Comparison of ENCODE assay signal across 21 mouse cellular contexts in genomic region chr9:118196661-118197390, GRCm38 (mm10). TPM values are rescaled to one million over a fixed set of nuclear protein-coding genes. Genes with fewer than 3 reads are reported as not detected.
DNase-seq lines count a peak whose midpoint lies in the region.
"Had no signal": no experiment of that assay in that cellular context is flagged by ENCODE, and none has a peak within 500 bp of the region (broad histone marks: within the 10 kb centered on the region; RNA-seq: fewer than 3 reads in every experiment).

No protein-coding gene starts in this region.

- DNase-seq in heart, adult 11 months = peak; percentile 66
- DNase-seq in heart, adult 8-10 months (ENCODE audit: low spot score) = no peak
- peak; percentile 16 for DNase-seq in naive thymus-derived CD4-positive, alpha-beta T cell, adult 2 months (ENCODE audit: low read depth)
- peak; percentile 79 for DNase-seq in thymus, postnatal 0 days (ENCODE audit: low spot score)
- DNase-seq in thymus, postnatal 4 days = peak; percentile 55
- DNase-seq in right cerebral cortex, adult 2 months (ENCODE audit: low spot score in 2 of 2) = no peak
- no peak for DNase-seq in adrenal gland, postnatal 10 days
- DNase-seq in urinary bladder, postnatal 10 days (ENCODE audit: low spot score) = no peak
- DNase-seq: adrenal gland, adult 8-10 months; cerebellum, adult 11 months; cerebellum, adult 9-10 months; cerebellum, postnatal 36 days; gastrocnemius, postnatal 36 days; heart, postnatal 14 days; kidney, adult 18-20 months; kidney, postnatal 25 days; layer of hippocampus, postnatal 36 days; liver, postnatal 0 days; lung, postnatal 4 days; right cerebral cortex, adult 18-20 months; right cerebral cortex, postnatal 4 days had no signal

RNA-seq across cellular contexts. Expression of gene Cmc1, which starts 46.8 kb away (rescaled TPM):
- total RNA-seq in heart, adult 8-10 months (2022) = 10 to 100 TPM; 19.6 to 29.4 (median 24.5) TPM
- polyA plus RNA-seq in thymus, postnatal 0 days (2015; fragmentation: Nextera tagmentation; extraction: Ambion mirVana) = 94.5 and 99.1 TPM in 2 replicates
- total RNA-seq in adrenal gland, postnatal 10 days (2021) = 10 to 100 TPM; 48.2 to 50.6 TPM

Comparison
In these comparisons a context has a peak if more than half of its experiments do, and no peak if none do; other contexts are left out.
1. DNase-seq: peak in heart, adult 11 months (single experiment), naive thymus-derived CD4-positive, alpha-beta T cell, adult 2 months (single experiment), thymus, postnatal 0 days (single experiment) and thymus, postnatal 4 days (single experiment); none in heart, adult 8-10 months (single experiment), right cerebral cortex, adult 2 months (0 of 2), adrenal gland, postnatal 10 days (single experiment) and urinary bladder, postnatal 10 days (single experiment).